In genomic region chr1:65179634-65180249, GRCm38 (mm10) we compare ENCODE assay signal across 8 mouse cellular contexts. TPM values are rescaled to one million over a fixed set of nuclear protein-coding genes. Genes with fewer than 3 reads are reported as not detected.
DNase-seq lines count a peak whose midpoint lies in the region; ATAC-seq lines count a peak whose summit lies in the region.

No protein-coding gene starts in this region.

- H3K27me3 ChIP-seq in heart, embryonic 12.5 days (replicated peaks), result no peaks in the 10 kb centered on the region
- H3K27me3 ChIP-seq in liver, embryonic 16.5 days (ENCODE audit: control insufficient read depth, insufficient read depth, low read depth, low read length), result no peaks in the 10 kb centered on the region
- no peaks in the 10 kb centered on the region for H3K27me3 ChIP-seq in neural tube, embryonic 13.5 days

- WGBS in heart, embryonic 12.5 days, result 5% methylated on average over 11 of the region's 11 CpGs
- WGBS in liver, embryonic 16.5 days (ENCODE audit: insufficient replicate concordance), result 3% methylated on average over 11 of the region's 11 CpGs
- 6% methylated on average over 11 of the region's 11 CpGs for WGBS in neural tube, embryonic 13.5 days

- peaks cover under 1% of the 10 kb centered on the region for H3K36me3 ChIP-seq in heart, embryonic 12.5 days
- no peaks in the 10 kb centered on the region for H3K36me3 ChIP-seq in liver, embryonic 16.5 days (ENCODE audit: control insufficient read depth, insufficient read depth)
- peaks cover 1% of the 10 kb centered on the region for H3K36me3 ChIP-seq in neural tube, embryonic 13.5 days

- no peak overlapping the region for H3K9ac ChIP-seq in heart, embryonic 12.5 days
- H3K9ac ChIP-seq in liver, embryonic 16.5 days (ENCODE audit: low read depth, low read length), result peak overlapping the region; percentile 64
- H3K9ac ChIP-seq in neural tube, embryonic 13.5 days, result peak overlapping the region; percentile 73

- H3K9me3 ChIP-seq in heart, embryonic 12.5 days (replicated peaks), result no peaks in the 10 kb centered on the region
- no peaks in the 10 kb centered on the region for H3K9me3 ChIP-seq in liver, embryonic 16.5 days (replicated peaks; ENCODE audit: control insufficient read depth, low read length)
- no peaks in the 10 kb centered on the region for H3K9me3 ChIP-seq in neural tube, embryonic 13.5 days

- DNase-seq in CD4-positive, CD25-positive, alpha-beta regulatory T cell, adult 2 months (ENCODE audit: low read depth, low spot score), result peak; percentile 89
- peak; percentile 54 for DNase-seq in T-cell, adult 2 months (ENCODE audit: low spot score)
- peak; percentile 68 for DNase-seq in embryo, embryonic 11.5 days (ENCODE audit: low read depth, low spot score)
- DNase-seq in kidney, postnatal 14 days, result peak; percentile 80
- DNase-seq in thymus, postnatal 4 days, result peak; percentile 66

- H3K4me2 ChIP-seq in heart, embryonic 12.5 days, result peak overlapping the region; percentile 76
- H3K4me2 ChIP-seq in liver, embryonic 16.5 days (ENCODE audit: low read depth, low read length), result peak overlapping the region; percentile 95
- peak overlapping the region; percentile 66 for H3K4me2 ChIP-seq in neural tube, embryonic 13.5 days

- H3K4me1 ChIP-seq in heart, embryonic 12.5 days (replicated peaks), result 0 out of 2 replicates have a peak, but pooled peaks cover 4% of the 10 kb centered on the region
- H3K4me1 ChIP-seq in liver, embryonic 16.5 days (ENCODE audit: control insufficient read depth, low read depth, low read length), result peaks cover 16% of the 10 kb centered on the region
- H3K4me1 ChIP-seq in neural tube, embryonic 13.5 days (replicated peaks), result peaks cover 31% of the 10 kb centered on the region

- H3K27ac ChIP-seq in heart, embryonic 12.5 days (ENCODE audit: poor library complexity, severe bottlenecking), result peak overlapping the region; percentile 92
- peak overlapping the region; percentile 96 for H3K27ac ChIP-seq in liver, embryonic 16.5 days (ENCODE audit: low read length)
- peak overlapping the region; percentile 97 for H3K27ac ChIP-seq in neural tube, embryonic 13.5 days (replicated peaks)

- ATAC-seq in heart, embryonic 12.5 days (ENCODE audit: insufficient number of reproducible peaks, low FRiP score), result no peak
- no peak for ATAC-seq in liver, embryonic 16.5 days (ENCODE audit: low read depth)
- no peak for ATAC-seq in neural tube, embryonic 13.5 days (ENCODE audit: low read depth)

- peak overlapping the region; percentile 67 for H3K4me3 ChIP-seq in heart, embryonic 12.5 days
- peak overlapping the region; percentile 71 for H3K4me3 ChIP-seq in liver, embryonic 16.5 days (ENCODE audit: low read depth, low read length)
- peak overlapping the region; percentile 65 for H3K4me3 ChIP-seq in neural tube, embryonic 13.5 days

RNA-seq across cellular contexts. Expression of gene Idh1, which starts 6.6 kb away (rescaled TPM):
- polyA plus RNA-seq in heart, embryonic 12.5 days (2016; fragmentation: Nextera tagmentation; extraction: Ambion mirVana), result 66.1 and 68.8 TPM in 2 replicates
- 136 and 151 TPM in 2 replicates for polyA plus RNA-seq in liver, embryonic 16.5 days (2015; fragmentation: Nextera tagmentation; extraction: Ambion mirVana)
- polyA plus RNA-seq in neural tube, embryonic 13.5 days (2015; fragmentation: Nextera tagmentation; extraction: Ambion mirVana), result 473 and 478 TPM in 2 replicates

RNA-seq across cellular contexts. Expression of gene Pikfyve, which starts 6.7 kb away (rescaled TPM):
- polyA plus RNA-seq in heart, embryonic 12.5 days (2016; fragmentation: Nextera tagmentation; extraction: Ambion mirVana), result 9.5 and 11.1 TPM in 2 replicates
- polyA plus RNA-seq in liver, embryonic 16.5 days (2015; fragmentation: Nextera tagmentation; extraction: Ambion mirVana), result 3.5 and 3.7 TPM in 2 replicates
- polyA plus RNA-seq in neural tube, embryonic 13.5 days (2015; fragmentation: Nextera tagmentation; extraction: Ambion mirVana), result 10.6 and 11.4 TPM in 2 replicates

RNA-seq across cellular contexts. Expression of gene D630023F18Rik, which starts 56.7 kb away (rescaled TPM):
- 0.08 TPM in 1 of 2 replicates, not detected in the other for polyA plus RNA-seq in heart, embryonic 12.5 days (2016; fragmentation: Nextera tagmentation; extraction: Ambion mirVana)
- polyA plus RNA-seq in liver, embryonic 16.5 days (2015; fragmentation: Nextera tagmentation; extraction: Ambion mirVana), result 0.13 and 0.48 TPM in 2 replicates
- 0.34 and 0.38 TPM in 2 replicates for polyA plus RNA-seq in neural tube, embryonic 13.5 days (2015; fragmentation: Nextera tagmentation; extraction: Ambion mirVana)
